Mouse (Mus musculus) left cerebral cortex, postnatal 14 days (tissue): ENCODE measurements around the gene Wdr59. TPM values are rescaled to one million over a fixed set of nuclear protein-coding genes. Genes with fewer than 3 reads are reported as not detected.

Source experiments
- DNase-seq, 2 experiments: peaks; one replicate each; pipeline ENCODE4 v3.0.0; 2021 to 2022; ENCODE audit warnings: low spot score in 2 of 2, mixed read lengths in 1 of 2
- intact Hi-C: fragments of 180-260 bp; cut with DNase I; formaldehyde crosslinking; loops from one replicate; pipeline ENCODE4 v1.15.1; 2025
- long read RNA-seq, 2 experiments: library from polyadenylated mRNA; stranded (forward); transcript quantifications; one replicate each; pipeline ENCODE4 v2.0.0; 2021
- total RNA-seq, 2 experiments: library from RNA; stranded (reverse); gene quantifications; 2 replicates each; pipeline ENCODE4 v1.2.3; 2021

The Wdr59 gene
- total RNA-seq = 10 to 100 TPM; 19.4 to 20.5 TPM
- long read RNA-seq, experiment 1, partial matches to known transcripts = 5 of 6 reads
- long read RNA-seq, experiment 1, other reads (novel, unspliced or antisense) = 1 of 6 reads
- long read RNA-seq, experiment 2, full-length matches to known transcripts = 1 of 13 reads
- long read RNA-seq, experiment 2, partial matches to known transcripts = 7 of 13 reads
- long read RNA-seq, experiment 2, other reads (novel, unspliced or antisense) = 5 of 13 reads

DNA sequence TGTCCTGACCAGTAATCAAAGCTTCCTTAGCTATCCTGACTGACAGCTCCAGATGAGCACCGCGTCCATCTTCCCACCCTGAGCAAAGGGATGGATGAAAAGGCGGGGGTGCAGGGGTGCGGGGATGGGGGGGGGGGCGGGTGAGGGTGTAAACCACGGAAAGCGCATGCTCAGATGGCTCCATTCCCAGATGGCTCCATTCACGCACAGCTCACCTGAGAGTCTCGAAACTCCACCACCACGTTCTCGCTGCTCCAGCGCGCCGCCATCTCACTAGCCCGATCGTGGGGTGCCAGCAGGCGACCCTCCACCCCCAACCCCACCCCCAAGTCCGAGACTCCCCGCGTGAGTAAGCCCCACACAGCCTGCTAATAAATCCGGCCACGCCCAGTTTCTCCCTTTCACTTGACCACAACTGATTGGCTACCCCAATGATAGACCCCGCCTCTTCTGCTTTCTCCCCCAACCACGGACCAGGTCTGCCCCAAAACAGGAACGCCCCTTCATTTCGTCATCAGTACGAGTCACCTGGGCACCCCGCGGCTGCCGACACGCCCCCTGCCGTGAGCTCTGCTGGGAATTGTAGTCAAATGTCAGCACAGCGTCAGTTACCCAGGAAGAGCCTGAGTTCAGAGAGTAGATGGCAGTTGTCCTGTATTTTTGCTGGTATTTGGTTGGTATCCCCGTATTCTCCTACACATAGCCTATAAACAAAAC, at the start of gene Wdr59:
Gene Wdr59 (minus strand): TSS at position 380 of the 717 bp plus-strand sequence.
- intact Hi-C loops = no loop called here
- peak; percentile 97 to 98 for DNase-seq

- intact Hi-C loops = no loop called here
- DNase-seq = no peak
Measured at GRCm38 (mm10) chr8:111571661-111572060, 49.8 kb upstream of the Wdr59 start.

DNA sequence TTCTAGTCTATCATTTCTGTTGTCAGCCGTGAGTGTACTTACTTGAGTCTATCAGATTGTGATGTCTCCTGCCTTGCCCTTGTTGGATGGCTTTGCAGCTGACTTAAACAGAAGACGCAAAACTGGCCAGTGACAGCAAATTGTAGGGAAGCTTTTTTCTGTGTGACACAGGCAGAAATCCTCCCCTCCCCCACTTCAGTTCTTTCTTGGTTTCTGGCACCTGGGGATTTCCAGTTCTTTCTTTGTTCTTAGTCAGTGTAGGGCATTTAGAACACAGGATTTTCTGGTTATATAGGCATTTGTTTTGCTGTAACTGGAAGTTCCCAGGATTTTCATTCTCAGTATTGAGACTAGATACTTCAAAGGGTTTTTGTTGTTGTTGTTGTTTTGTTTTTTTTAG, 48.5 kb upstream of the Wdr59 start:
- DNase-seq = no peak
- intact Hi-C loops = no loop called here

GRCm38 (mm10) chr8:111569926-111570325, 48.0 kb upstream of the Wdr59 start:
- no peak for DNase-seq
- intact Hi-C loops = no loop called here

GRCm38 (mm10) chr8:111568029-111568428, 46.1 kb upstream of the Wdr59 start:
- intact Hi-C loops = no loop called here
- DNase-seq = no peak

GRCm38 (mm10) chr8:111567571-111567970, 45.7 kb upstream of the Wdr59 start:
- intact Hi-C loops = no loop called here
- no peak for DNase-seq

DNA sequence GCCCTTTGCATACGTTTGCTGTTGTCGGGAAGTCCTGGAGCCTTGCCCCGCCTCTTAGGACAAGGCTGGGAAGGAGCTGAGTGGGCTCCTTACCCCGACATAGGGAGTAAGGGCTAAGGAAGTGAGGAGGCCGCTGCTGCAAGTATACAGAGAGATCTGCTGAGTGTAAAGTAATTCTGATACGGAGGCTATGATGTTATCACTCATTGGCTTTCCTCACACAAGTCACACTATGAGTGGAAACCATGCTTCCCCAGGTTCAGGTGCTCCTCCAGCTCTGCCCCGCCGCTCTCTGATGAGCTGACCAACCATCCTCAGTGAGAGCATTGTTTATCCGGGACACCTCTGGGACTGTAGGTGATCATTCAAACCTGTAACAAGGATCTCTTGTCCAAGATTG, 44.4 kb upstream of the Wdr59 start:
- intact Hi-C loops = no loop called here
- no peak for DNase-seq

- intact Hi-C loops = no loop called here
Measured at GRCm38 (mm10) chr8:111565784-111566191, 43.9 kb upstream of the Wdr59 start.

DNA sequence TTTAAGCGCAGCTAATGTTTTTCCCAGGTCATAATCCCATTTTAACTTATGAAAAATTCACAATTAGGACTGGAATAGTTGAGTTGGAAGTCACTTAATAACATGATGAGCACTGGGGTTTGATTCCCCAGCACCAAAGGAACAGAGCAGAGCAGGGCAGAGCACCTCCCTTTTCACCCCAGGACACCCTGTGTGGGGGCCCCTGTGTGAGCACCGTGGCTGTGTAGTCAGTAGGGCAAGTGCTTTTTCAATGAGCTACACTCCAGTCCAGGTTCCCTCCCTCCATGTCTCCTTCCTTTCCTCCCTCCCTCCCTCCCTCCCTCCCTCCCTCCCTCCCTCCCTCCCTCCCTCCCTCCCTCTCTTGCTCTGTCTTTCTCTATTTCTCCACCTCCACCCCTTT, 42.2 kb upstream of the Wdr59 start:
- intact Hi-C loops = no loop called here
- DNase-seq = no peak

More at GRCm38 (mm10) chr8:111565784-111566191, 43.9 kb upstream of the Wdr59 start:
- DNase-seq = no peak

GRCm38 (mm10) chr8:111563687-111564086, 41.8 kb upstream of the Wdr59 start:
- intact Hi-C loops = no loop called here
- DNase-seq = no peak

- intact Hi-C loops = no loop called here
- DNase-seq = no peak
Measured at GRCm38 (mm10) chr8:111563075-111563474, 41.2 kb upstream of the Wdr59 start.

GRCm38 (mm10) chr8:111562274-111562803, 40.4 kb upstream of the Wdr59 start:
- DNase-seq = no peak
- intact Hi-C loops = no loop called here

DNA sequence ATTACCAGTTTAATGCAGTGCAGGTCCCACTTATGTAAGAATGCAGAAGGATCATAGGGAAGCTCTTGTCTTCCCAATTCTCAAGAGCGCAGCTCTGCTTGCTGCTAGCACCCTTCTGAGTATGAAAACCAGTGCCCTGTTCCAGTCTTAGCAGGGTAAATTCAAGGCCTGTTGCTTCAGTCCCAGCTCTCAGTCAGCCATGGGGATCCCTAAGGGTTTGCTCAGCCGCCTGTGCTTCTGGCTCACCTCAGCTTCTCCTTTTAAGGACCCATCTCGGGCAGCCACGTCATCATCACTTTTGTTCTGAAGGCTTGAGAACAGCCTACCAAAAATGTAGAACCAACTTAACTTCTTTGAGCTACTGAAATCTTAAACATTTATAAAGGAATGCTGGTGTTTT, 39.9 kb upstream of the Wdr59 start:
- no peak for DNase-seq
- intact Hi-C loops = no loop called here

DNA sequence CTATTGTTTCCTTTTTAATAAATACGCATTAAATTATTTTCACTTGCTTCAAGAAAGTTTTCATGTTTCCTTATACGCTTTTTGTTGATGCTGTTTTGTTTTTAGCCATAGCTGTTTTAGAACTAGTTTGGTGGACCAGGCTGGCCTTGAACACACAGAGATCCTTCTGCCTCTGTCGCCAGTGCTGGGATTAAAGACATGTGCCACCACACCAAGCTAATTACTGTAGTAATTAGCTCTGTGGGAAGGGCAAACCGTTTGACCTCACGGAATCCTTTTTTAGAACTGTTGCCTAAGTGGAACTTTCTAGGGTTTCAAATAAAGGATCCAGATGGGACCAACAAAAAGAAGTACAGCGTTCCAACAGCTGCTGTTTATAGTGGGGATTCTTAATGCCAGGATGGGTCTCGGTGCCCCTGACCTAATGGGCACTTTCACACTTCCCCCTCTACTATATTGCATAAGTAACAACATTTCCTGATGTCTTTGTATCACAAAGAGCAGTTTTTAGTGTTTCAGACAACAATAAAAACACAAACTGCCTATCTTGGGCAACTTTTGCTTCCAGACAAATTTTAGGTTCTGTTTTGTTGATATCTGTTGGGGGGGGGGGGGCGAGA, 29.7 kb upstream of the Wdr59 start:
- intact Hi-C loops = no loop called here
- no peak for DNase-seq

GRCm38 (mm10) chr8:111550002-111550870, 28.3 kb upstream of the Wdr59 start:
- DNase-seq = no peak
- intact Hi-C loops = no loop called here

GRCm38 (mm10) chr8:111548201-111548600, 26.3 kb upstream of the Wdr59 start:
- no peak for DNase-seq
- intact Hi-C loops = no loop called here

- intact Hi-C loops = no loop called here
- DNase-seq = no peak
Measured at GRCm38 (mm10) chr8:111547144-111547543, 25.3 kb upstream of the Wdr59 start.

DNA sequence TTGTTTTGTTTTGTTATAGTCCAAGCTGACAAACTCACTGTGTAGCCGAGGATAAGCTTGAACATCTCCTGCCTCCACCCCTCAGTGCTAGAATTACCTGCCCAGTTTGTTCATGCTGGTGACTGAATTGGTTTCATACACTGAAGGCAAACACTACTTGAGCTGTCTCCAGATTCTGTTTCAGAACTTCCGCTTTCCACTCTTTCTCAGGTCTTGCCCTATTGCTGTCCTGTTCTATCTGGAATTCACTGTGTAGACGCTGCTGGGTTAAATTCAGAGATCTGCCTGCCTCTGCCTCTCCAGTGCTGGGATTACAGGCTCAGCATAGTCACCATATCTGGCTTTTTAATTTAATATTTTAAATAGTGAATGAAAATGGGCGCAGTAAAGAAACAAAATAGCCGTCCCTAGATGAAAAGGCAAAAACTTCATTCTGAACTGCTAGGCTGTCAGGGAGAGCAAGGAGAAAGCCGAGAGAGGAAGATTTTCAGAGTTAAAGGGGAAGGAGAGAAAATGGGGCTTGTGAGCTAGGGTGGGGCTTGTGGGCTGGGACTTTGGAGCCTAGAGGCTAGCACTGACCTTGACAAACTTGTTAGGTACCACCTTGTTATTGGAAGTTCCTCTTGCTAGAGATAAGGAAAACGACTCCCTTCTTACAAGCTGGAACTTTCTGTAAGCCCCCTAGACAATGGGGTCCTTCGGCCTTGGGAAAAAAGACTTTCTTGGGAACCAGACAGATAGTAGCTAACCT, 23.7 kb upstream of the Wdr59 start:
- DNase-seq = no peak
- intact Hi-C loops = no loop called here
